Mouse (Mus musculus): ENCODE results near the gene Rhod. TPM values are rescaled to one million over a fixed set of nuclear protein-coding genes. Genes with fewer than 3 reads are reported as not detected.
A peak's percentile ranks its signal among the peaks of the same experiment; 100 is the strongest.

The Rhod gene
- total RNA-seq, 1 experiment from 2014 or later: 2.7 TPM

DNA sequence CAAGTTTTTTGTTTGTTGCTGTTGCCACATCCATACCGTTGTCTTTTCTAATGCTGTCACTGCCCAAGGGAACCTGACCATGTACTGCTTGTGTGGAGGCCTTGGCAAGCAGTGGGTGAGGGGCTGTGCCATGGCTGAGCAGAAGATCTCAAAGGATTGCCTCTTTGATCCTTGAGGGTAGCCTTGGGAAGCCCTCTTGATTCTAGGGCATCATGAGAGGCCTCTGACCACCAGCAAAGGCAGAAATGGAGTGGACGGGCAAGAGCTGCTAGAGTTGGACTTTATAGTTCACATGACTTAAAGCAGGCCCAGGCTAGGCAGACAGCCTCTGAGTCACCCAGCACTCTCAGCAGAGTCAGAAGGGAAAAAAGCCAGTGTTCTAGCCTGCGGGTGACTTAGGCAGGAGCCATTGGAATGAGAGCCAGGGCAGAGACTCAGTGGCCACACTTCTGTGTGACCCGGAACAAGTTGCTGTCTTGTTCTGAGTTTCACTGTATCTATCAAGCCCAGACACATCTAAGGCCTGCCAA lies 9.1 kb downstream of the Rhod start:
- no peak for ATAC-seq (replicated peaks in 1 of 2; ENCODE audit: insufficient read depth in 1 of 2, low FRiP score in 2 of 2, low TSS enrichment in 1 of 2, low read depth in 1 of 2, poor library complexity in 2 of 2, severe bottlenecking in 2 of 2)

DNA sequence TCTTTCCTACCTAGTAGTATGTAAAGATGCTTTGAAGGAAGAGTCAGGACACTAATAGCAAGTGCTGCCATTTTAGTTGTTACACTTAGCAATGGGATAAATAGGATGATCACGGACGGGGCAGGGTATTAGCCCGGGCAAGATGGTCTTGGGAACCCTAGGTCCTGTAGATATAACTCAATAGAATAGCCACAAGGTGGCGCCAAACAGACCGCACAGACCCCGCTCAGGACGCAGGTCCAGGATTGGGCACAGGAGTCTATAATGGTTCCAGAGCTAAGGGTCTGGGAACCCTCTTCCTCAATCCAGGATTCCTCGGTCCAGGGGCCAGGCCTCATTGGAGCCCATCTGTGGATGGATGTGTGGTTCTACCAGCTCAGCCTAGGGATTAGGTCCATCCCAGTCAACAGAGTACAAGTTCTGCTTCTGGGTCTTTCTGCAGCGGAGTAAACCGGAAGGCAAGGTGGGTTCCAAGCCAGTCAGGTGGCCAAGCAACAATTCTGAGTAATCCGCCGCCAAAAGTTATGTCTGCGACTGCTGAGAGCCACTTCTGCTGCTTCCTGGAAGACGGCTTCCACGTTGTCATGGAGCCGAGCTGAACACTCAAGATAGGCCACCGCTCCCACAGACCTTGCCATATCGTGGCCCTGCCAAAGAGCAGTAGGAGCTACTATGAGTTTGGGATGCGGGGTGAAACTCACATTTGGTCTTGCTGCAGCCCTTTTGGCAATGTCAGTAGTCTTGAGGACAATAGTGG lies 13.4 kb downstream of the Rhod start:
- peak; percentile 69 to 76 for ATAC-seq (replicated peaks in 1 of 2; ENCODE audit: insufficient read depth in 1 of 2, low FRiP score in 2 of 2, low TSS enrichment in 1 of 2, low read depth in 1 of 2, poor library complexity in 2 of 2, severe bottlenecking in 2 of 2)

DNA sequence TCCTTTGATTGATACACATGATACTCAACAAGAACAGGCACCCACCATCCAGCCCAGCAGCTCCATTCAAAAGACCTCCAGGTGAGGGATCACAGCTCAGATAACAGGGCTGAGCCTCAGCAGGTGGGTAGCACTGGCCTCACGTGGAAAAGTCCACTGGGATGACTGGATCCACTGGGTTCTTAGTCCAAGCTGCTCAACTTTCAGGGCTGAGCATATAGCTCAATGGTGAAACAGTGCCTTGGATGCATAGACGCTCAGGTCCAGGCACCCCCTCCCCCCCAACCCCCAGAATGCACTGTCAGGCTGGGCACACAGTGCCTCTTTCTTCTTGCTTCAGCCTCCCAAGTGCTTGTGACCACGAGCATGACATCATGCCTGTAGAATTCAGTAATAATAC lies 16.2 kb downstream of the Rhod start:
- ATAC-seq (replicated peaks in 1 of 2; ENCODE audit: insufficient read depth in 1 of 2, low FRiP score in 2 of 2, low TSS enrichment in 1 of 2, low read depth in 1 of 2, poor library complexity in 2 of 2, severe bottlenecking in 2 of 2): no peak

DNA sequence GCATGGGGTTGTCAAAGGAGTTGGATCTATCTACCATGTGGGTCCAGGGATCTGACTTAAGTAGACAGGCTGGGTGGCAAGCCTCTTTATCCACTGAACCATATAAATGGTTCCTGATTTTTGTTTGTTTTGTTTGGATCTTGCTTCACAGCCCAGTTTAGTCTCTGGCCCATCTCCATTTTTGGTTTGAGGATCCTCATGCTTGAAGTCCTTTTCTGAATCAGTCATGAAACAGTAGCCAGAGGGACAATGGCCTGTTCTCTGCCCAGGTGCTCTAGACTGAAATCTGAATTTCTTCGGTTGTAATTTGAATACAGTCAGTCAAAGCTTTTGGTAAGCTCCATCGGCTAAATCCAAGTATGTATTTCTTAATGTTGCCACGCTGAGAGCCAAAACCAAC lies 16.7 kb downstream of the Rhod start:
- ATAC-seq (replicated peaks in 1 of 2; ENCODE audit: insufficient read depth in 1 of 2, low FRiP score in 2 of 2, low TSS enrichment in 1 of 2, low read depth in 1 of 2, poor library complexity in 2 of 2, severe bottlenecking in 2 of 2): no peak

DNA sequence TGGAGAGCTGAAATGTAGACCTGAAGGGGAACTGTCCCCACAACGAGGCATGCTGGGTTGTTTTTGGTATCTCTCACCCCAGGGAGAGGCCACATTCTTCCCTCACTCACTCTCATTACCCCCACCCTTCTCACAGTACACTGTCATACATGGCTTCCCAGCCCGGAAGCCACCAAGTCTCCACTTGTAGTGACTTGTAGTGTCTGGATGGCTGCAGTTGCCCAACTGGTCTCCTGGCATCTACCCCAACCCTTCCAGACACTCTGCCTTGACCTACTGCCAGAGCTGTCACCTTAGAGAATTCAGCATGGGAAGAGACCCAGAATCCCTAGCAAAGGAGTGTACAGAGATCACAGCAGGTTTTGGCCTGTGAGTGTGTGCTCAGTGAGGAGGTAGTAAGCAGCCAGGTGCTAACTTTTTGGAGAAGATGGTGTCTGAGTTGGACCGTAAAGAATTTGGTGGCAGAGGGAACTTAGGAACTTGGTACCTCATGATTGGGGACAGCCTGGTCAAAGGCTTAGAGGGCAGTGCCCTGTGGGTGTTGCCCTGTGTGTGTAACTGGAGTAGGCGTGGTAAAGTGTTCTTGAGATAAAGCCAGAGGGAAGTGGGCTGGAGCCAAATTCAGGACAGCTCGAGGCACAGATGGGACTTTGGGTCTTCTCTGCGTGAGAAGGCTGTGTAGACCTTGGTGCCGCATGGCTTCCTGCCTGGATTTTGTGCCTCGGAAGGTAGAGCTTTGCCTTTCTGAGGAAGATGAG lies 18.9 kb downstream of the Rhod start:
- no peak for ATAC-seq (replicated peaks in 1 of 2; ENCODE audit: insufficient read depth in 1 of 2, low FRiP score in 2 of 2, low TSS enrichment in 1 of 2, low read depth in 1 of 2, poor library complexity in 2 of 2, severe bottlenecking in 2 of 2)

DNA sequence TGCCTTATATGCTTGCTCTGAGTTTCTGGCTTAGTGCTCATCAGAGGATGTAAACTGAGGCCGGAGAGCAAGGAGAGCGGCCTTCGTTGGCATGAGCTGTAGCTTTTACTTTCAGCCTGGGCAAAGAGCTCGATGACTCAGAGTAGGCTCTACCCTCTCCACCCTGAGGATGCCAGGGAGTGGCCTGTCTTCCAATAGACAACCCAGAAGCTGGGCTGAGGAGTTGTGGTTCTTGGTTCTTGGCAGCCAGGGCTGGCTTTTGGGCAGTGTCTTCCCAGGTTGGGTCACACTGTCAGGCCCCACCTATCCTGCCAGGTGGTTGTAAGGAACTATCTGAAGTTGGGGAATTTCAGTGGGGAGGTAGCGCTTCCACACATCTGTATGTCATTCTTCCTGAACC lies 19.5 kb downstream of the Rhod start:
- ATAC-seq (replicated peaks in 1 of 2; ENCODE audit: insufficient read depth in 1 of 2, low FRiP score in 2 of 2, low TSS enrichment in 1 of 2, low read depth in 1 of 2, poor library complexity in 2 of 2, severe bottlenecking in 2 of 2): no peak

DNA sequence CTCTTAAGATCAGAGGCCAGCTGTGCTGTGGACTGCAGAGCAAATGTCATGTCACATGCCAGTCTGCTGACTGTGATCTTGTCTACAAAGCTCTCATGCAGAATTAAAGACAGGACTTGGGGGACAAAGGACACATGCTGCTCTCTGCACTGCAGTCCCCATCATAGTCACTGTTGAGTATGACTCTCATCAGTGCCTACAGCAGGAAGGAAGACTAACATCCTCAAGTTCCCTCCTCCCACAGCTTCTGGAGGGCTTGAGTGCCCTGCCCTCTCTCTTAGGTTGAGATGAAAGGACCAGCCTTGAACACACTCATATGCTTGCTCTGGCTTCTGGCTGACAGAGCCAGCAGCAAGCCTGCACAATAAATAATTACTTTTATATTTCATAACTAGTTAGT lies 21.5 kb downstream of the Rhod start:
- no peak for ATAC-seq (replicated peaks in 1 of 2; ENCODE audit: insufficient read depth in 1 of 2, low FRiP score in 2 of 2, low TSS enrichment in 1 of 2, low read depth in 1 of 2, poor library complexity in 2 of 2, severe bottlenecking in 2 of 2)

DNA sequence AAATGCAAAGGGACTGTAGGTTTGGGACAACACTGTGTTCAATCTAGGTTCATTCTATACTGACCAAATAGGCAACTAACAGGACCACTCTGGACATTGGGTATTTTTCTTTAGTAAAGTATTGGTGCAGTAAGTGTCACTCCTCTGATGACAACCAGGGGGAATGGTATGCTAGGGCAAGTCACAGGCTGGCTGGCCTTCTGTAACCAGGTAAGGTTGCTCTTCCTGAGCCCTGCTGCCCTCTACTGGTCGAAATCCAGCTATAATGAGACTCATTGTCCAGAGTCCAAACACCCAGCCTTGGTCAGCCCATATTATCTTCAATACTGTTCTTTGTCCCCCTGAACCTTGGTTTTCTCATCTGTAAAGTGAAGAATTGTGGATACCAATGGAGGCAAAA lies 22.0 kb downstream of the Rhod start:
- peak; percentile 71 to 91 for ATAC-seq (replicated peaks in 1 of 2; ENCODE audit: insufficient read depth in 1 of 2, low FRiP score in 2 of 2, low TSS enrichment in 1 of 2, low read depth in 1 of 2, poor library complexity in 2 of 2, severe bottlenecking in 2 of 2)

DNA sequence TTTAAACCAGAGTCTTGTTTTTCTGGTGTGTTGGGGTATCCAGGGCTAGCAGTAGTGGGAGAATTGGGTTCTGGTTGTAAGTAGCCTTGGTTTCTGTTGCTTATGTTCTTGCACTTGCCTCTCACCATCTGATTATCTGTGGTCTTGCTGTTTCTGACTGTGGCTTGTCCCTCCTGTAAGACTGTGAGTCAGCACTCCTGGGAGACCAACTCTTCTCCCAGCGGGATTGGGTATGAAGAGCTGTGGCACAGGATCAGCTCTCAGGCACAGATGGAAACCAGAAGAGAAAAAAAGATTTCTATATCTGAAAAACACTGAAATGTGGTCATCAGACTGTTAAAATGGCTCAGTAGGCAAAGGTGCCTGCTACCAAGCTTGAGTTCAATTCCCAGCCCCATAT lies 24.6 kb downstream of the Rhod start:
- ATAC-seq (replicated peaks in 1 of 2; ENCODE audit: insufficient read depth in 1 of 2, low FRiP score in 2 of 2, low TSS enrichment in 1 of 2, low read depth in 1 of 2, poor library complexity in 2 of 2, severe bottlenecking in 2 of 2): no peak

DNA sequence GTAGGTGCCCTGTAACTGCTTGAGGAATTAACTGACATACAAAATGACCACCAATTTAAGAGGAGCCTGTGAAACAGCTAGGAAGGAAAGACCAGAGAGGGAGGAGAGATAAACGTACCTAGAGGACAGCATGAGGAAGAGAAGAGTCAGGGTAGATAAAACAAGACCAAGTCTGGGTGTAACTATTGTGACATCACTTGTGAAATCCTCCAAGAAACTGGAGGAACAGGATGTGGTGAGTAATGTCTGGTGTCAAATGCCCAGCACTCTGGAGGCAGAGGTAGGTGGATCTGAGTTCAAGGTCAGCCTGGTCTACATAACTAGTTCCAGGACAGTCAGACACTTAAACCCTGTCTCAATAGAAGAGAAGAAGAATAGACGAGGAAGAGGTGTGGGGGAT lies 30.2 kb downstream of the Rhod start:
- peak; percentile 17 to 39; a peak in 2 of 4 replicates for ATAC-seq (replicated peaks in 1 of 2; ENCODE audit: insufficient read depth in 1 of 2, low FRiP score in 2 of 2, low TSS enrichment in 1 of 2, low read depth in 1 of 2, poor library complexity in 2 of 2, severe bottlenecking in 2 of 2)

DNA sequence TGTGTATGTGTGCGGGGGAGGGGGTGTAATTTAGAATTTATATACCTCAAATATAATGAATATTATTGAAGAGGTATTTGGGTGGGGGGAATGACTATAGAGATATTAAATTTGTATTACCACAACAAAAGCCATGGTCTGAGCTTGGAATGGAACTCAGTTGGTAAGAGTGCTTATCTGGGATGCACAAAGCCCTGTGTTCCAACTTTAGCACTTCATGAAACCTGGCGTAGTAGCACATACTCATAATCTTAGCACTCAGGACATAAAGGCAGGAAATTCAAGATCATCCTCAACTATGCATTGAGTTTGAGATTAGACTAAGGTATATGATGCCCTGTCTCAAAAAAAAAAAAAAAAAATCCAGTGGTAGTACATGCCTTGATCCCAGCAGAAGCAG lies 34.4 kb downstream of the Rhod start:
- no peak for ATAC-seq (replicated peaks in 1 of 2; ENCODE audit: insufficient read depth in 1 of 2, low FRiP score in 2 of 2, low TSS enrichment in 1 of 2, low read depth in 1 of 2, poor library complexity in 2 of 2, severe bottlenecking in 2 of 2)

DNA sequence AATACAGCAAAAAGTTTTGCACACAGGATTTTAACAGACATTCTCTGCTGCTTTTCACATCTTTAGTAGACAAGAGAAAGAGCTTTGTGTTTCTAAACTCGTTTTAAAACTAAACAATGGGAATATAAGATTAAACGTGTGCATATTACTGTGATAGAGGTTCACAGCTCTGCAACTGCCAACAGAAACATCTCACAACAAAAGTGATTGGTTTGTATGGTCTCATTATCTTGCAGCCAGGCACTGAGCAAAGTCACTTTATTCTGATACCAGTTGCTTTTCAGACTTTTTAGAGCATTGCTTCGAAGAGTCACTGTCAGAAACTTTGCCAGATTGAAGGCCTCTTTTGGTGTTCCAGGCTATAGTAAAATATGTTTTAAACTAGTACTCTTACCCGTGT lies 40.3 kb downstream of the Rhod start:
- ATAC-seq (replicated peaks in 1 of 2; ENCODE audit: insufficient read depth in 1 of 2, low FRiP score in 2 of 2, low TSS enrichment in 1 of 2, low read depth in 1 of 2, poor library complexity in 2 of 2, severe bottlenecking in 2 of 2): no peak

DNA sequence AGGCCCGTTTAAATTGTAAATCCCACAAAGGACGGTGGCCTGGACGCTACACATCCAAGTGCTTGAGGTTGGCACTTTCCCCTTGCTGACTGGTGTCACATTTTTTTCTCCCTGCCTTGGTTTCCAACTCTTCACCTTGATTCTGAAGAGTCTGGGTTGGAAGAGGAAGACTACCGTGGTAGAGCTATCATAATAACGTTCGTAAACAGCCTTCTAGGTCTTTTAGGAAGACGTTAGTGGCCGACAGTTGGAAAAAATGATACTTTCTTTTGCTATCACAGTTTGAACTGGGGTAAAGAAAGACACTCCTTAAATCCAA lies 40.6 kb downstream of the Rhod start:
- ATAC-seq (replicated peaks in 1 of 2; ENCODE audit: insufficient read depth in 1 of 2, low FRiP score in 2 of 2, low TSS enrichment in 1 of 2, low read depth in 1 of 2, poor library complexity in 2 of 2, severe bottlenecking in 2 of 2): no peak

DNA sequence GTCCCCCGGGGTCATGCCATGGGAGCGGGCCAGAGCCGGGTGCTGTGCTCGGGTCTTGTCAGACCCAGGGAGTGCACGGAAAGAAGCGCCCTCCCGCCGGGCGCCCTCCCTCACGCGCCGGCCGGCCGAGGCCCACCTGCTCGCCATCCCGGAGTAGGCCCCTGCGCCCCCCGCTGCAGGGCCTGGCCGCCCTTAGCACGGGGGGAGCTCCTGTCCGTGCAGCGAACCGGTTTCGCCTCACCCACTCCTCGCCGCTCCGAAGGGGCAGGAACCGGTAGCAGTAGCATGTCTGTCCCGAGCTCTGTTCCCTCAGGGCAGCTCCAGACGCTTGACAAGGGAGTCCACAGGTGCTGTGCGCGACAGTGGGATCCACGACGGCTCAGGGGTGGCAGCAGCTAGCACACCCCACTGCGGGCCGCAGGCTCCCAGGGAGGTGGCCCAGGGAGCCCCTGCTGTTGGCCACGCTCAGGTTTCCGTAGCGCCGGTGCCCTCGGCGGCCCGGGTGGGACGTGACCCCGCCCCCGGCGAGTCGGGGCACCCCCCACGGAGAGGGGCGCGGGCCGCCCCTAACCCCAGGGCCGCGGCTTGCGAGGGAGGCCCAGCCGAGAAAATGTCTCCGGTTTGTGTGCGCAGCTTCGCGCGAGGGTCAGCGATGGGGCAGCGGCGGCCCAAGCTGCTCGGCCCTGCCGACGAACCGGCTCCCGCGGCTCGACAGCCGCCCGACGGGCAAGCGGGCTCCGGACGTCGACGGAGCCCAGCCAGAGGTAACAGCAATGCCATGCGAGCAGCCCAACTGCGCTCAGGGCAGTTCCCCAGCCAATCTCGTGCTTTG lies 41.2 kb downstream of the Rhod start, which contains the start of gene Kdm2a:
Gene Kdm2a (minus strand): TSS at position 488 of the 832 bp plus-strand sequence.
- 0 out of 4 replicates have a peak, but pooled peaks of 1 of the 2 experiments have one; percentile 1 for ATAC-seq (replicated peaks in 1 of 2; ENCODE audit: insufficient read depth in 1 of 2, low FRiP score in 2 of 2, low TSS enrichment in 1 of 2, low read depth in 1 of 2, poor library complexity in 2 of 2, severe bottlenecking in 2 of 2)

DNA sequence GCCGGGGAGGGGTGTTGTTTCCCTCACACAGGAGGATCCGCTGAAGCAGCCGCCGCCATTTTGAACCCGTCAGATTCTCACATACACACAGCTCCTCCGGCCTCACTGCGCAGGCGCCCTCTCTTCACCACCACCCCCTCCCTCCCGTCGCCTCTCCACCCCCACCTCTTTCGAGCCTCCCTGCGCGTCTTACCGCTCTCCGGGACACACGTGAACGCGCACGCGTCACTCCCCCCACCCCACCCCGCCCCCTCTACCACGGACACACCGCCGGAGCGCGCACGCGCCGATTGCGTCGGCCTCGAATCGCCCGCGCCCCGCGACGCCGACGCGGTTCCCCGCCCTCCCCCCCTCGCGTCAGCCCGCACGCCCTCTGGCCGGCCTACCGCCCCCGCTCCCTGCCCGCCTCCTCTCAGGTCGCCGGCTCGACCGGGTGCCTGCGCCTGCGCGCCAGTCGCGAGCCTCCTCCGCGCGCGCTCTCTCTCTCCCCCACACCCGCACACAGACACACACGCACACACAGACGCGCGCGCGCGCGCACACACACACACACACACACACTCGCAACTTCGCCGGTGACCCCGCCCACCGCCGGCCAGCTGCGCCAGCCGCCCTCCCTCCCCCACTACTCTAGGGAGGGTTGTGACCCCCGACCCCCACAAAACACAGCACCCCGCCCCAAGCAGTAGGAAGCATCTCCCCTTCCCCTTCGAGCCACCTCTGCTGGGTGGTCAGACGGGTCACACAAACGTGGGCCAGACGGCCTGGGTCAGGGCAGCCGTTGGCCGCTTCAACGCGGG lies 42.0 kb downstream of the Rhod start:
- ATAC-seq (replicated peaks in 1 of 2; ENCODE audit: insufficient read depth in 1 of 2, low FRiP score in 2 of 2, low TSS enrichment in 1 of 2, low read depth in 1 of 2, poor library complexity in 2 of 2, severe bottlenecking in 2 of 2): peak; percentile 90 to 91

DNA sequence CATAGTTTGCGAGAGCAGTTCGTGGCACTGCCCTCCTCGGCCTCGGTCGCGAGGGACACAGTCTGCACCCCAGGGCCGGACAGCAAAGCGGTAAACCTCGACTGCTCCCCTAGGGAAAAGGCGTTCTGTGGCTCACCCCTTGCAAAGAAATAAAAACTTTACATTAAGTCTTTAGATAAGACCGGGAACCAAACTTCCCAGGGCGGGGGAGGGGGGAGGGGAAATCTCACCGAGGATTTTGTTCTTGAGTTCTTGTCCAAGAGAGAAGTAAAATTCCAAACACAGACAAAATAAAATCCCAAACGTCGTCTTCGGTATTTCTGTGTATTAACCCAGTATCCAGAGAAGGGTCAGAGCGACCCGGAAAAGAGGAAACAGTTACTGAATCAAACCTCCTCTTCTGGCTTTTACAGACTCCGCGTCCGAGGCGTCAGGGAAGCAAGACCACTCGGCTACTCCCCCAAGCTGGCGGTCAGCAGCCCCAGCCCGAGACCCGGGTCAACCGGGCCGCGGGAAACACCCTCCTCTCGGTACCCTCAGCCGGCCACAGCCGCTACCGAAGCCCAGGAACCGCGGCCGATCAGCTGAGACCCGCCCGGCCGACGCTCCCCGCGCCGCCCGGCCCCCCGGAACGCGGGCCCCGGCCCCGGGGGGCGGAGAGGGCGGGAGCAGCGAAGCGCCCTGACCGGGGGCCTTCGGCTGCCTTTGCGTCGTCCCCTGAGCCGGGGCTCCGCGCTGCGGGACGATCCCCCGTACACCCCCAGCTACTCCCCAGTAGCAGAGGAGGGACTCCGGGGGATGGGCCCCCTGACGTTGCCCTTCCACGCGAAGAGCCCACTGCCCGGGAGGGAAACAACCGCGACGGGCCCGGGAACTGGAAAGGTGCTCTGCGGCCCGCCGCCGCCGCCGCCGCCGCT lies 42.9 kb downstream of the Rhod start:
- no peak for ATAC-seq (replicated peaks in 1 of 2; ENCODE audit: insufficient read depth in 1 of 2, low FRiP score in 2 of 2, low TSS enrichment in 1 of 2, low read depth in 1 of 2, poor library complexity in 2 of 2, severe bottlenecking in 2 of 2)

Measured in hematopoietic stem cell, adult 5-6 weeks (primary cell).